Mouse (Mus musculus) left cerebral cortex, postnatal 14 days (tissue): ENCODE results near the gene Themis3. TPM values are rescaled to one million over a fixed set of nuclear protein-coding genes. Genes with fewer than 3 reads are reported as not detected.
"Not testable (repeated sequence)": the region's sequence is repeated elsewhere in the genome, so short reads cannot be mapped to it uniquely, and the experiment has no call there.

Experiments
- DNase-seq, 2 experiments: peaks; one replicate each; pipeline ENCODE4 v3.0.0; 2021 to 2022; ENCODE audit warnings: low spot score in 2 of 2, mixed read lengths in 1 of 2
- intact Hi-C: fragments of 180-260 bp; cut with DNase I; formaldehyde crosslinking; loops from one replicate; pipeline ENCODE4 v1.15.1; 2025
- total RNA-seq, 2 experiments: library from RNA; stranded (reverse); gene quantifications; 2 replicates each; pipeline ENCODE4 v1.2.3; 2021

Themis3 gene
- total RNA-seq, 2 experiments from 2014 or later: 0.13 to 0.17 TPM

DNA sequence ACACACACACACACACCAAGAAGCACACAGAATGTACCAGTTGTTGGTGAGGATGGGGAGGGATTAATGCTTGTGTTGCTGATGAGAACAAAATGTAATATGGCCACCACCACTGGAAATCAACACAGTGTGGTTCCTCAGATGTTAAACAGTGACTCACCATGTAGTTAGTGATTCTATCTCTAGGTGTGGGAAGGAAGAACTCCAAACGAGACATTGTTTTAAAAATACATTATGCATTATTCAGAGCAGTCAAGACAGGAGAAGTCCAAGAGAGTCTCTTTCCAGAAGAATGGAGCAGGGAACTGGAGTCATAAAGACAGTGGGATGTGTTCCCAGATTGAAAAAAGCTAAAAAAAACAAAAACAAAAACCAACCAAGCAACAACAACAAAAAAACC lies 30.9 kb downstream of the Themis3 start:
- intact Hi-C loops: no loop called here
- peak in 1 of 2 experiments; percentile 25 for DNase-seq

DNA sequence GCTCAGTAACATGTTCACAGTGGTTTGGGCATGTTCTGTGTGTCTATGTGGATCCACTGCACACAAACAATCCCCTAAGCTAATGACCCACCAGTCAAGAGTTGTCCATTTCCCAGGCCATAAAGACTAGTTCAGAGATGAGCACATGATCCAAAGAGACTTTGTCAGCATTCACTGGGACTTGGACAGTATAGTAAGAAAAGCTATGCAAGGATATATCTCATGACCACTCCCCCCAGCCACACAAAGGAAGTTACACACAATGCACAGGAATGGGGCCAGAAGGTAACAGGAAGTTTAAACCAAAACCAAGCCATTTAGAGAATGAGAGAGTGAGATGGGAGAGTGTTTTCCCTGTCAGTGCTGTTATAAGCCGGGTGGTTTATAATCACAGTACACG lies 33.0 kb downstream of the Themis3 start:
- no peak for DNase-seq
- intact Hi-C loops: no loop called here

DNA sequence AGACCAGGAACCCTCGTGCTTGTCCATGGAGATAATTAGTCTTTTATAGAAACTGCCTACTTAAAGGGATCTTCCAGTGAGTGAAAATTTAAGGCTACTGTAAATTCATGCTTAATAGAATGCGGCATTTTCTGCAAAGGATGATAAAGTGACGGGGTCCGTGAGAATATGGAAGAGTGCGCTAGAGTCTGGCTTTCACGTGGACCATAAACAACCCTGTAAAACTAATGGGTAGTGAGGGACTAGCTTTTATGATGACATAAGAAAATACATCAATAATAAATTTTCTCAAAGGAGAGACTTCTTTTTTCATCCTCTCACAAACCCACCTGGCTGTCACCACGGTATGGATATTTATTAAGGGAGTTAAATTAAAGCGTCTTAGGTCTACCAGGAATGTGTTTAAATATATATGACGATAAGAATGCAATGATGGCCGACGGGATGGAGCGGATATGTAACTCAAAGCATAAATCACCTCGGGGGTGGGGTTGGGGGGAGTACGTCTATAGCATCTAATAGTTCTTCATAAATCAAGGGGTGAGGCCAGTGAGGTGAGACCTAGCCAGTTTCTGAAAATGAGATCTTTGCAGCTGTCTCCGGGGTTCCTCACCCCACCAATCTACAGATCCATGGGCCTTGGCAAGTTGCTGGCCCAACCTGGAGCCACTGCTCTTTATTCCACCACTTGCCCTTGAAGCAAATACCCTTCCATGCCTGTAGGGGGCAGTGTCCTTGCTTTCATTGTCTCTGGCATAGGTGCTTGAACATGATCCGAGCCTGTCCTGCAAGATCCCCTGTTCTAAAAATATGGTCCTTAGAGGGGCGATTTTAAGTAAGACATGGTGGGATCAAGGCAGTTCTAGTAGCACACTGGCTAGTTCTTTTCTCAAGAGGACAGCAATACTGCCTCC lies 35.8 kb downstream of the Themis3 start:
- no peak for DNase-seq
- intact Hi-C loops: no loop called here

DNA sequence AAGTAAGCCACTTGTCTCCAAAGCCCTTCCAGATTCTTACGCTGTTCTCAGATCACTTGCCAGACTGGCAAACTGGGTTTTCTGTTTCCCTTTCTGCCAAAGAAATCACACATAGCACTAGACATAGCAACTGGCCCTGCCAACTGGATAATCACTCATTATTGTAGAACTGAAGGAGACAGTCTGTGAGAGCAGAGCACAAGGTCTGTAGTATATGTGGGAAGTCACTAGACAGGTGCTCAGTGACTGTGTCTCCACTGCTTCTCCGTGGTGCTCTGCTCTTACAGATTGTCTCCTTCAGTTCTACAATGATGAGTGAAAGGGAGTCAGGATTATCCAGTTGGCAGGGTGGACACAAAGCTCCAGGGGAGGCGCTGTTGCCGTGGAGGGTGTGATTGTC lies 41.7 kb downstream of the Themis3 start:
- intact Hi-C loops: no loop called here
- peak in 1 of 2 experiments; percentile 36 for DNase-seq

DNA sequence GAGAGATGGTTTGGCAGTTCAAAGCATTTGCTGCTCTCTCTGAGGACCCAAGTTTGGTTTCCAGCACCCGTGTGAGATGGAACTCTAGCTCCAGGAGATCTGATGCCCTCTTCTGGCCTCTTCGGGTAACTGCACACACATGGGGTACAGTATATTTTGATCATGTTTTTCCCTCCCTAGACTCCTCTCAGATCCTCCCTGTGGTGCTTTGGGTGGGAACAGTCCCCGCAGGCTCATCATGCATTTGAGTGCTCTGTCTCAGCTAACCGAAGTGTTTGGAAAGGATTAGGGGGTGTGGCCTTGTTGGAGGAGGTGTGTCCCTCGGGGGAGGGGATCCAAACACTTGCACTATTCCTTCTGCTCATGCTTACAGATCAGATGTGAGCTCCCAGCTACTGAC lies 43.9 kb downstream of the Themis3 start:
- DNase-seq: no peak
- intact Hi-C loops: no loop called here

DNA sequence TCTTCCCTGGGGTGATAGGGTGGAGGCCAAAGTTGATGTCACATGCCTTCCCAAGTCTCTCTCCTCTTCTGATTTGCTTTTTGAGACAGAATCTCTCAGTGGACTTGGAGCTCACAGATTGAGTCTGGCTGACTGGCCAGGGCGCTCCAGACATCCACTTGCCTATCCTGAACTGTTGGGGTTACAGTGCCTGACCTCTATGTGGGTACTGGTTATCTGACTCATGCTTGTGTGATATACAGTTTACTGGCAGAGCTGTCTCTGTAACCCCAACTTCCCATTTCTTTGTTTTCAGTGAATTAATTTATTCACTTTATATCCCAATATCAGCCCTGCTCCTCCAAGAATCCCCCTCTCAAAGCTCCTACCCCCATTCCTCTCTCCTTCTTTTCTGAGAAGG lies 62.1 kb downstream of the Themis3 start:
- no peak for DNase-seq
- intact Hi-C loops: no loop called here

DNA sequence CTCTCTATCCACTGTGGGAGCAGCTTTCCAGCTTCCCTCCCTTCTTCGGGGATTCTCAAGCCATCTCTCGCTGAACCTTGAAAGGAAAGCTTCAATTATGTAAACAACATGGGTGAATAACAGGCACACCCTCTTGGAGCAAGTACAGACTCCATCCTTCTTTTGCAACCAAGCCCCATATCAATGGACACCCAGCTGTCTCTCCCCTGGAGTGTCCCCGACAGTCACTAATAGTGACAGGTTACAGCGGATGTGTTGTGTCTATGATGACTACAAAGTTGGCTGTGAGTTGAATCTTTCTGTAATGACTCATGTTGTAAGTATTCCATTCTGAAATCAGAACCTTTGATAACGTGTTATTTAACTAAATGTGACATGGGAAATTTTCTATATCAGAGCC lies 71.0 kb downstream of the Themis3 start:
- intact Hi-C loops: no loop called here
- no peak for DNase-seq

DNA sequence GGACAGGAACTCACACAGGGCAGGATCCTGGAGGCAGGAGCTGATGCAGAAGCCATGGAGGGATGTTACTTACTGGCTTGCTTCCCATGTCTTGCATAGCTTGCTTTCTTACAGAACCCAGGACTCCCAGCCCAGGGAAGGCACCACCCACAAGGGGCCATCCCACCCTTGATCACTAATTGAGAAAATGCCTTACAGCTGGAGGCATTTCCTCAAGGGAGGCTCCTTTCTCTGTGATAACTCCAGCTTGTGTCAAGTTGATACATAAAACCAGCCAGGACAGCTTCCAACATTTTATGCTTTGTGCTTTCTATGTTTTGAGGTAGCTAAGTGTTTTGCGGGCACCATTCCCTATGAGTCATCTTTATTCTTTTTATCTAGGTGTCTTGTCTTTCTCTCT lies 71.8 kb downstream of the Themis3 start:
- intact Hi-C loops, DNase-seq: not testable (repeated sequence)

DNA sequence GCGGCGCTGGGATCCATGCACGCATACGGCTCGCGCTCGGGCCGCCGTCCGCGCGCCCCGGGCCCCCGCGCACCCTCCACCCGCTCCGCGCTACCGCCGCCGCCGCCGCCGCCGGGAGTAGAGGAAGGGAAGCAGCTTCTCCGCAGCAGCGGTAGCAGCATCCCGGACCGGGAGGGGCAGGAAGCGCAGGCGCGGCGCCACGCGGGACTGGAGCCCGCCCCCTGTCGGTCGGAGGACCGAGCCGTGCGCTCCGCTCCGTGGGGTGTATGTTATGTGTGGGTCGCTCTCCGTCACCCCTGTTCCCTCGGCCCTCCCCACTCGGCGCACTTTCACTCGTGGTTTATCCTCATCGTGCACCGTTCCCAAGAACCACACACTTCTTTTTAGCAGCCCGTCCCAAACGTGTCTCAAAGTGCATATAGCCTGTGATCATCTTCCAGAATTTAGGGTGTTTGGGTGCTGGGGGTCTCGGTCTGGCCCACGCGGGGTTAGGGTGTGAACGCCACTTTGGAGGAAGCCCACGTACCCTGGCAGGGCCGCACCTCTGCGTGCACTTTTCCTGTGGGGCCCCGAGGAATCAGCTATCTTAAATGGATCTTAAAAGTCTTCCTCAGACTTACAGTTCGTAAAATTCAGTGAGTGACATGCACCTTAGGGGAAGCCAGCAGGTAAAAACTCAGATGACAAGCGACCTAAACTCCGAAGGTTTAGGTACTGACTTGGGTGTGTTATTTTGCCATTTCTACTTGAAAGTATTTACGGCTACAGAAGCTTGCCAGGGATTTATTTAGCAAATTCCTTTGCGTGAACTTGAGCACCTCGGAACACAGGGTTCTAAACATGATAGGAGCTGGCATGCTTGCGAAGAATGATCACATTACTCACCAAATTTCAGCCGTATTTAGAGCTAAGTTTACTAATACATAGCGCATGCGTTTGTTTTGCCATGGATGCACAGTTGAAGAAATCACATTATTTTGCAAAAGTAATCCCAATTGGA lies 74.6 kb downstream of the Themis3 start, which contains the start of gene Rab12:
Gene Rab12 (minus strand): TSS at position 176 of the 1,000 bp plus-strand sequence.
- intact Hi-C loops: no loop called here
- DNase-seq: peak; percentile 83 to 88

DNA sequence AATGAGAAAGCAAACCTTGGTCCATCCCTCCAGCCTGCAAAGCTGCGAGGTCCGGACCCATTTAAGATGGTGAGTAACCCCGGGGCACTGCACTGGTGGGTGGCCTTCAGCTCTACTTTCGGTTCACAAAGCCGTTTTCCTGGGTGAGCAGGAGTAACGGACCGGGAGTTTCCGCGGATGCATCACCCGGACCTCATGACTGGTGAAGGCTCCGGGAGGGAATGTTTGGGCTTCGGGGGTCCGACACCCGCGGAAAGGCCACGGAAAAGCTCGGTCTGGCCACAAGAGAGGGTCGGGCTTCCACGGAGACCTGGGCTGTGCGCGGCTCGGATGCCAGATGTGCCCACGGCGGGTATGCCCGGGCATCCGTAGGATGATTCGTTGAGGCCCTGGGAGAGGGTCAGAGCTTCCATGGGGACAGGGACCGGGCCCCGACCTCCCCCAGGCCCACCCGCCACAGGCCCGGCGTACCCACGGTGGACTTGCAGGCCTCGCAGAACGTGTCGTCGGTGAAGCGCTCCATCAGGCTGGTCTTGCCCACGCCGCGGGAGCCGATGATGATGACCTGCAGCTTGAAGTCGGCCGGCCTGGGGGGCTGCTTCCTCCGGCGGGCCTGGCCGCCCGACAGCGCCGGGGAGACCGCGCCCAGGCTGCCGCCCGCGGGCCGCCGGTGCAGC lies 75.4 kb downstream of the Themis3 start:
- intact Hi-C loops: no loop called here
- DNase-seq: no peak

DNA sequence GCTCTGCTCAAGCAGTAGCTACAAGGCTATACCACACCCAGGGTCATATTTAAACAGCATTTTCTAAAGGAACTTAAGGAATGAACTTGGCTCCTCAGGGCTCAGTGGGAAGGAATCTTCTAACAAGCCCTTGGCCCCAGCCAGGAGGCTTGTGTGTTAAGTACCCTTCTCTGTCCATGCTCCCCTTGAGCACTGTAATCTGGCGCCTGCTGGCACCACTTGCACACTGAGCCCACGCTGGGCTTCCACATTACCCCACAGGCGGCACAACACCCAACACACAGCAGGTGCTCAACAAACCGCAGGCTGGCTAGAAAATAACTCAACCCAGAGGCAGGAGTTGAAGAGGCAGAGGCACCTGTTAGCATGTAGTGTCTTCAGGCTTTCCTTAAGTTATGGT lies 77.5 kb downstream of the Themis3 start:
- intact Hi-C loops: no loop called here
- DNase-seq: no peak

DNA sequence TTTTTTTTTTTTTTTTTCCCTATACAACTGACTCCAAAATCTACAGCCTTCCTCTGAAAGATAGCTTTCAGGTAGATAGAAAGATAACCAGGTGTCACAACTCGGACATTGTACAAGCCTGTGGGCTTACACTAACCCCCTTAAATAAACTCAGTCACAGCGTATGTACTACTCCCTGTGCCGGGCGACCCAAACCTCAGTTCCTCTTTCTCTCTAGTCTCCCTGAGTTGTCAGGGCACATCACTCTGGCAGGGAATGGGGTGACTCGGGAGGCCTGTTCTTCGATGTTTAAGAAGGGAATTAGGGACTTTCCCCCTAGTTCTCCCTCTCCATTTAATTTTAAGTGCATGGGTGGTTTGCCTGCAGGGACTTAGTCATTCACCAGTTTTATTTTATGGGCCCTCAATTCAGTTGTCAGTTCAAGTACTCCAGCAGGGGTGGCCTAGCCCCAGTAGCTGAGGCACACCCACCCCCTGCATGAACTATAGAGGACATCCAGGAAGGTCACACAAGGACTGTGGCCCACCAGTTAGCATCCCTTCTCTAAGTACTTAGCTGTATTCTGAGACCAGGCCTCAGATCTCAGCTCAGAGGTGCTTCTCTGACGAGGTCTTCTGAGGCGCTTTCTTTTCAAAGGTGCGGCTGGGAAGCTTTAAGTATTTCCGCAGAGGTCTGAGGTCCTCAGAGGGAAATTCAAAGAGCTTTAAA lies 80.0 kb downstream of the Themis3 start:
- no peak for DNase-seq
- intact Hi-C loops: no loop called here

DNA sequence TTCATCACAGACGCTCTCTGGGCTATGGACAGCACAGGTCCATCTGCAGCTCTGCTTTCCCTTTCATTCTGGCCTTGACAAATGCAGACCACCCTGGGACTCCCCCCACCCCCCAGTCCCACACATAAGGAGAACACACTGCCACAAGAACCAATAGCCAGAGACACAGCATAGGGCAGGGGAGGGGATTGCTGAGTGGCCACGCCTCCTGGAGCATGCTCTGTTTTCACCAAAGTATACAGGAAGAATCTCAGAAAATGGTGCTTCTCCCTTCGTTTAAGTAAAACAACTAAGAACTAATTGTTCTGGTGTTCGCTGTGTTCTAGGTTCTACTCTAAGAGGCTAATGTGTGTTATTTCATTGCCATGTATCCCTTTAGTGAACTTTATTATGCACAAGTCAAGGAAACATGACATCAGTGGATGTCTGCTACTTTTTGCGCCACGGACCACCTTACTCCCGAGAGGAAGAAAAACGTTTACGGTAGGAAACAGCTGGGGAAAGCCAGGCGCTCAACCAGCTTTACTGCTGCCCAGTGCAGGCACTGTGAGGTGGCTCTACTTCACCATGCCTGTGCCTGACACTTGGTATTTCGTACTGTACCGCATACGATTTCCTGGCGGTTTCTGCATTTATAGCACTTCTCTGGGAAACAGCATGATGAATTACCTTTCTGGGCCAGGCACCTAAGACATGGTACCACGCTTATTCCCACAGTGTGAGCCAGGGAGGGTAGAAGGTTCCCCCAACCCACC lies 82.0 kb downstream of the Themis3 start:
- intact Hi-C loops: no loop called here
- DNase-seq: no peak

DNA sequence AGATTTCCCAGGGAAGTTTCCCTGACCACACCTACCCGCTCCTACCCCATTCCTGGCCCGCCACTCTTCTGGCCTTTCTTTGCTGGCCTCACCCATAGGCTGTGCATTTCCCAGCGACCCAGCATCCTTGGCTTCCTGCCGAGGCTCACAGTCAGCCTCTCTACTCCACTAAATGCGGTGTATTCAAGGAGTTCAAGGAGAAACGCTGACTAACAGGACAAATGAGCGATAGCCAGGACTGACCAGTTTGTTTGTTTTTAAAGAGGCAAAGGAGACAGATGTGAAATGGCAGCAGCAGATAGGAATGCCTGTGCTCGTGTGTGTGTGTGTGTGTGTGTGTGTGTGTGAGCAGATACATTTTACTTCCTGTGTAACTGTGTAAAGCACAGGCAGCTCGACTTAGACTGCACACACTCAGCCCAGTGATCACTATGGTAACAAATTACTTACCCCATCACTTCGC lies 84.2 kb downstream of the Themis3 start:
- intact Hi-C loops: no loop called here
- DNase-seq: no peak

DNA sequence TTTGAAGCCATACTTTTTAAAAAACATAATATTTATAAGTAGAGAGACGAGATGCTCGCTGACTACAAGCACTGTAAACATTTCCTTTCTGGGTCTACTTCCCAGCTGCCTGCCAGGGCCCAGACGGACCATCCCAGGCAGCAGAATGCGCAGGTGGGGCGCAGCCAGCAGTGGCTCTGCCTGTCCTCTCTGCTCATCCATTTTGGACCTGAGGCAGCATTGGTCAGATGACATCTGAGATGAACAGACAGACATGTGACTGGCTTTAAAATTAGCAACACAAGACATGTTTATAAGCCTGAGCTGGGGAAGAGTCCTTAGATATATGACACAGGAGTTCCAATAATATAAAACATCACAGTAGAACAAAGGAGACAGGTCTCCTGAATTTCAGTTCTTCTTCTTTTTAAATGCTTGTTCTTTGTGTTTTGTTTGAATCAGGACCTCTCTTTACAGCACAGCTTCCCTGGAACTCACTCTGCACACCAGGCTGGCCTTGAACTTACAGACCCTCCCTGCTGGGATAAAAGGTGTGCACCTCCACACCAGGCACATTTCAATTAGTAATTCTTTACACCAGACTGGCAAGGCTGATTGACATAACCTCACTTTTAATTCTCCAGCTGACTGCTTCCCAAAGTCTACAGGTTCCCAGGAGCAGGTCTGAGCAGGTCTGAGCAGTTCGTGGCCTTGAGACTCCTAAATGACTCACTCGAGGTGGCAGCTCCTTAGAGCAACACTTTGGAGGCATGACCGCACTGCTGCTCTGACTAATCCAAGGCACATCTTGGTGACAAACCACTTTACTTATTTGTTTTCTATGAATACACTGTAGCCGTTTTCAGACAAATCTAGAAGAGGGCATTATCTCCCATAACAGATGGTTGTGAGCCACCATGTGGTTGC lies 87.1 kb downstream of the Themis3 start:
- DNase-seq: no peak
- intact Hi-C loops: no loop called here

DNA sequence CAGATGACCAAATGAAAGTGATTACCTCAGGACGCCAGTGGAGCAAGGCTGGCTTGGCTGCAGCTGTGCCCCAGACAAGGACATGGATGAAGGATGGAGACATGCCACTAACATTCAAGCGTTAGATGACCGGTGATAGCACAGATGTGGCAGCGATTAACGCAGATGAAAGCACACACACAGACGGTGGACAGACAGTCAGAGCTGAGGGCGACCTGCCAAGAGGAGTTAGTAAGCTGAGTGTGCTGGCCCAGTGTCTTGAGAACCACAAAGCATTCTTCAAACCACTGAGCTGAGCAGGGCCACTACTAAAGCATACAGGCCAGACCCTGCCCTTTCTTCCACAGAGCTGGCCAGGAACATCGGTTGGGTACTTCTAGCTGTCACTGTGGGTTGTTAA lies 89.5 kb downstream of the Themis3 start:
- DNase-seq: no peak
- intact Hi-C loops: no loop called here
